Mouse (Mus musculus) cerebellum, adult 2 months (tissue): ENCODE measurements around the gene Tmem156.

ENCODE experiments used
- CTCF ChIP-seq: fragments of 200-500 bp; IDR thresholded peaks from 2 replicates; pipeline ENCODE4 v1.5.1; 2011; ENCODE audit warnings: low read depth, mild to moderate bottlenecking, control low read depth, low read length, moderate library complexity, borderline replicate concordance; ENCODE audit not compliant: insufficient read depth
- POLR2A ChIP-seq: fragments of 200-500 bp; IDR thresholded peaks from 2 replicates; pipeline ENCODE4 v1.6.1; 2011; ENCODE audit warnings: low read length, control low read depth, borderline replicate concordance; ENCODE audit not compliant: insufficient read depth

DNA sequence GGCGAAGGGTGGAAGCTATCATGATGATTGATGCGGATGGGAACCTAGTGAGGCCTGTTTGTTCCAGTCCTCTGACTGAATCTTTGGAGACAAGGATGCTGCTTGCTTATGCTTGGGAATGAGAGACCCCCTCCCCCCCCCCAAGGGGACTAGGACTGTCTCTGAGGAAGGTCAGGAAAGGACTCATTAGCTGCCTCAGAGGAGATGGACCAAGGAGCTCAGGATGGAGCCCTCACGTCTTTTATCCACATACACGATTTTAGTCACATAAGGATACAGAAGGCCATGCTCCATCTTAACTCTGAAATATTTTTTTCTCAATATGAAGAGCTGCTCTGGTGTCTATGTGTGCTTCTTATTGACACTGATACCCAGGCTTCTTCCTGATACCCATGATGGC, 29.7 kb downstream of the Tmem156 start:
- TF ChIP-seq POLR2A: no peak
- no peak for TF ChIP-seq CTCF
